Mouse (Mus musculus): ENCODE measurements around the gene Ccr1l1.
"Not testable (repeated sequence)": the region's sequence is repeated elsewhere in the genome, so short reads cannot be mapped to it uniquely, and the experiment has no call there.

The Ccr1l1 gene

DNA sequence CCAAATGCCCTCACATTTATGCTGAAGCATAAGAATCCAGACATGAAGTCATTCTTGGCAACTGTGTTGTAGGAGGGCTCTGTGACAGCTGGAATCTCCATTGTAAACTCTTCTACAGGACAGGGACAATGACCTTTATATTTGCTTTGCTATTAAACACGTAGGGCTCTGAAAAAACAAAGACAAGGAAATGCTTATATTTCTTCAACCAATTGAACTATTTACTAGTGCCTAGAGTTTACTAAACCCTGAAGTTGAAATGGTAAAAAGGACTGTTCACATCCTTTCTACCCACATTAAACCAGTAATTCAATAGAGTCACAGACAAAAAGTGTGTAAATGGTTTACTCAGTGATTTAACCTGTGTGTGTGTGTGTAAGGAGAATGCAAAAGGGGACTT is at the start of gene Ccr1l1:
Gene Ccr1l1 (minus strand): TSS at position 101 of the 400 bp plus-strand sequence.
- DNase-seq, result no peak

DNA sequence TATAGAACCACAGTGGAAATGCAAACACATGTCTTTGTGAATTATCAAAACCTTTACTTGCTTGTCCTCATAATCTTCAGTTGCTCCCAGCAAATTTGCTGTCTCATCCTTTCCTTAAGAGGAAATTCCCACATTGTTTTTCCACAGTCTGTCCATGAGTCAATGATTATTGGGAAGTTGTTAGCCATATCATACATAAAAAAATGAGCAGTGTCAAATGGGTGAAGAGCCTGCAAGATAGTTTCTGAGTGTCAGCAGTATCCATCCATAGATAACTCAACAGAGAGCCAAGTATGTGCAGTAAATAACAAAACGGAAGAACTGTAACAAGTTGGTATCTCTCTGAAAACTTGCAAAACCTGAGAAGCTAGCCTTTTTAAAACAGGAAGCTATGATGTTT is 43.5 kb upstream of the Ccr1l1 start, which contains the start of gene Ccr3:
Gene Ccr3 (plus strand): TSS at position 301 of the 400 bp plus-strand sequence.
- no peak for DNase-seq

DNA sequence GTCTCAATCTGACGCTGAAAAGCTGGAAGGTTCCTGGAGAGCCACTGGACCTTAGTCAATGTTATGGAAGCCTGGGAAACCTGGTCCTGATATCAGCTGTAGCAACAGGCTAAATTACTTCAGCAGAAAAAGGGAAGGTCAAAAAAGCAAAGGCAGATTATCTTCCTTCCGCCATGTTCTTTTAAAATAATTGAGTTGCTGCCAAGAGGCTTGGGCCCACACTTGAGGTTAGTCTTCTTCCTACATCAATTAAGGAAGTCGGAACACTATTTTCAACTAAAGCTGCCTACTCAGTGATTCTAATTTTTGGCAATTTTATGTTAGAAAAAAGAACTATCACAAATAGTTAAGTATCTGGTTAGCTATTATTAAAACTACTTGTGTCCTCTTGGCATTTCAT is 41.7 kb upstream of the Ccr1l1 start:
- DNase-seq, result no peak

DNA sequence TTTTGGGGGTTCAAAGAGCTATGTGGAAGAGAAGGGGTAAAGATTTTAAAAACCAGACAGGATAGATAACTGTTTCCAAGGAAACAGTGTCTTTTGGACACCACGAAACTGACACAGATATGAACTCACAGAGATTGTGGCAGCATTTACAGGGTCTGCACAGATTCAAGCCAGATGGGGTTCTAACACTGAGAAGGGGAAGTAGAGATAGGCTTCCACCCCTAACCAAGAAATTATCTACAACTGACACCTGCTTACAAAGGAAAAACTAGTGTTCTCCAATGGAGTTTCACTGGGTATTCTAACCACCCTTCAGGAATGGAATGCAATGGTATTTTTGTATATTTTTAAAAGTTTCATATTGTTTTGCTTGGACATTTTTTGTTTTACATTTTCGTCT is 37.8 kb upstream of the Ccr1l1 start:
- no peak for DNase-seq

DNA sequence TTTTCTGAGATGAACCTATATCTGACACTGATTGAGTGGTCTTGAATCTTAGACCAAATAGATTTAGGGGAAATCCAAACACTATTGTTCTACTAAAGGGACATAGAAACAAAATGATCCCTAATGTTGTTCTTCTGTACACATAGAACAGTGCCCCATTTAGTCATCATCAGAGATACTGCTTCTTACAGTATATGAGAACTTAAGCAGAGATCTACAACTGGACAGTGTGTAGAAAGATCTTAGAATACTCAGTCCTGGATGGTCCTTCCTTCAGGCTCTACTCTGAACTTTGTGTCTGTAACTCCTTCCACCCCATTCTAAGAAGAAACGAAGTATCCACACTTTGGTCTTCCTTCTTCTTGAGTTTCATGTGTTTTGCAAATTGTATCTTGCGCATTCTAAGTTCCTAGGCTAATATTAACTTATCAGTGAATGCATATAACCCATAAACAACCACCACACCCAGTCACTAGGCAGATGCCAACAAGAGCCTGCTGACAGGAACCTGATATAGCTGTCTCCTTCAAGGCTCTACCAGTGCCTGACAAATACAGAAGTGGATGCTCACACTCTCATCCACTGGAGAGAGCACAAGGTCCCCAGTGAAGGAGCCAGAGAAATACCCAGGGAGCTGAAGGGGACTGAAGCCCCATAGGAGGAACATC is 36.9 kb upstream of the Ccr1l1 start:
- DNase-seq, result no peak

DNA sequence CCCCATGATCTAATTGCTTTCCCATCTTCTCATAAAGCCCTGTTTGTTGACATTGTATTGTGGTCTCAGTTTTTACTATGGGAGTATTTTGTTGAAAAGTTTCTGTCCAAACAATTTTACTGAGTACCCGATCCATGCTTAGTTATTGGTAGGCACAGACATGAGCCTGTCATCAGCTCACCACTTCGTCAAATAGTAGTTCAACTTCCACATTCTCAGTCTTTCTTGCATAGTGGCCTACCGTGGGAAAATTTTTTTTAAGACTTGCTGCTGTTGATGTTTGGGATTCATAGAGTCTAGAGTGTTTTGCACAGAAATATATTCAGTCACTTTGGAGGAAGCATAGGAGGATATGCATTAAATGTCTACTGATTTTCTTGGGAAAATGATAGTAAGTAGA is 35.1 kb upstream of the Ccr1l1 start:
- DNase-seq, result no peak

DNA sequence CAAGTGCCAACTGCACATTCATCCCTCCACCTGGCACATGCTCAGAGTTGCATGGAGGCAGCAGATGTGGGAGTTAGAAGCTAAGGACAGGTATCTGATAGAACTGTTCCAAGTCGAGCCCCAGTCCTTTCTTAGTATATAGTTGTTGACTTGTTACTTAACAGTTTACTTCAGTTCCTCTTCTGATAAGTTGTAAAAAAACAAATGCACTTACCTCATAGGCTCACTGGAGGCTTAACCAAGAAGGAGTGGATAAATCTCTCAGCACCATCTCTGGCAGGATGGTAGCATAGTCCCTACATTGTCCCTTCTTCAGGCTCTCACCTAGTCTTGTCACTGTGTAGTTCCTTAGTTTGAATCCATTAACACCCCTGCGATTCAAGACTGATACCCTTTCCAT is 34.5 kb upstream of the Ccr1l1 start:
- DNase-seq, result no peak

DNA sequence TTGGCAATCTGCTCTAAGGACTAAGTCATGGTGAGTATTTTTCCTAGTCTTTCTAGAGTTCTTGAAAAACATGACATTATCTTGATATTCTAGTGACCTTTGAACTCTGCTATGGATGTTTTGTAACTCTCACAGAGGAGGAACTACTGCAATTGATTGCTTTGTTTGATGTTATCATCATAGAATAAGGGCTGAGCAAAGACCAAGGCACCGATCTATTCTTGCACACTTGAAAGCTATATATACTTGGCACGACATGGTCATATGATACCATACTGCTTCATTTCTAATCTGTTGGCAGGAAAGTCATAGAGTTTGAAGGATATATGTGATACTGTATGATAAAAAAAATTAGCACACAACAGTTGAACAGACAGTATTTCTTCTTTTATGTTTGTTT is 21.6 kb upstream of the Ccr1l1 start:
- DNase-seq, result no peak

DNA sequence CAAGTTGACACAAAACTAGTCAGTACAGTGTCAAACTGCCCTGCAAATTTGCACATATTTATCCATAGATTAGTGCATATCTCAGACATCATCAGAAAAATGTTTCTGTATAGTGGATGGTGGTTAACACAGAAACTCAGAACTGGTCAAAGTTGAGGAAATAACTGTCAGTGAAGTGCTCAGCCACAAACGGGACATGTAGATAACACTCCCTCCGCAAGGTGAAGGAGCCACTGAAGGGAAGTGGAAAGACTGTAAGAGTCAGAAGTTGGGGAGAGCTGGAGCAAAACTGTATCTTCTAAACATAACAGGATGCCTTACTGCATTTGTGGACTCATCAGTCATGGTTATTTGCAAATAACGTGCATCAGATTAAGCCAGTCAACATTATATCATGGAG is 19.5 kb upstream of the Ccr1l1 start:
- DNase-seq, result no peak

DNA sequence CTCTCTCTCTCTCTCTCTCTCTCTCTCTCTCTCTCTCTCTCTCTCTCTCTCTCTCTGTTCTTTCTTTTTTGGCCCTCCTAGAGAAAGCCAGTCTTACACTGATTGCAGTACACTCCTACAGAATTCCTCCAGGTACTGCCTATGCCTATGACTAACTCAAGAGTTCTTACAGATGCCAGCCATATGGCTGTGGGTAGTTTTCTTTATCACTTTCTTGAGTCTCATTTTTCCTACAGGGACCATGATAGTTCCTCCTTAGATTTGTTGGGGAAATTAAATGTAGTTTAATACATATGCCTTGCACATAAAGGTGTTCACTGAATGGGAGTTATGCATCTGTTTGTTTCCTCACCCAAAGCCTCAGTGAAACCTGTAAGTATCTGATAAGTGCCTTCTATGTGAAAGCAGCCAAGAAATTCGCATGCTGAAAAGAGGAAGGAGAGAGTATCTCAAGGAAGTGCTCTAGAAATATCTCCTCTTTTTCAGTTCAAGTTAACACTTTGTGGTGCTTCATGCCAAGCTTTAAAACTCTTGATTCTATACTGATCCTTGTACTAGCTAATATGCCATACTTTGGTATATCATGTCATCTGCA is 13.2 kb upstream of the Ccr1l1 start:
- DNase-seq, result no peak

DNA sequence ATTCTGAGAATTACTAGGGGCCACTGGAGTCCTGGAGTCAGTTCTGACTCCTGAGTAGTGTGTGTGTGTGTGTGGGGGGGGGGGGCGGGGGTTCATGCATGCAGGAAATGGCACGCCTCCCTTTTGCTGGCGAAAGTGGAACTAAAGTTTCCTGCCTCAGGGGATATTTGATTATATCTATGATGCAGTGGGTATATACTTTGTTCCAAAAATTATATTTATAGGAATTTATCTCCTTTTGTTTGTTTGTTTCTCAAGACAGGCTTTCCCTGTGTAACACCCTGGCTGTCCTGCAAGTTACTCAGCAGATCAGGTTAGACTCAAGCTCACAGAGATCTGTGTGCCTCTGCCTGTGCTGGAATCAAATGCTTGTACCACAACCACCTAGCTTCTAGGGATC is 11.5 kb upstream of the Ccr1l1 start:
- peak in 1 of 2 experiments; percentile 8 for DNase-seq

DNA sequence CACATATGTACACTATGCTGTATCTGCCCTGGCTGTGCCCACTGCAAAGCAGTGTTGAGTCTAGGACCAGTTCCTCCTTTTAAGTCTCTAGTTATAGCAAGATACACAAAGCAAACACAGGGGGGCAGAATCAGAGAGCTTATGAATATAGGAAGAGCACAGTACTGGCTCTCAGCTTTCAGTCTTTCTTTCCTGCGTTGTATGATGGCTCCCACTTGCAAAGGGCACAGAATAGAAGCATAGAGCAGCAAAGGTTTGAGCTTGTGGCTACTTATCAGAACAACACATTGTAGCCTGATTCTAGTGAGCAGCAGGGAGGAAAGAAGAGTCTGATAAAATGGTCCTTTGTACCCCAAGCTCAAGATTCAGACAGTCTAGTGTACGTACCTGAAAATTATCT is 8.0 kb upstream of the Ccr1l1 start:
- DNase-seq, result peak in 1 of 2 experiments; percentile 20

DNA sequence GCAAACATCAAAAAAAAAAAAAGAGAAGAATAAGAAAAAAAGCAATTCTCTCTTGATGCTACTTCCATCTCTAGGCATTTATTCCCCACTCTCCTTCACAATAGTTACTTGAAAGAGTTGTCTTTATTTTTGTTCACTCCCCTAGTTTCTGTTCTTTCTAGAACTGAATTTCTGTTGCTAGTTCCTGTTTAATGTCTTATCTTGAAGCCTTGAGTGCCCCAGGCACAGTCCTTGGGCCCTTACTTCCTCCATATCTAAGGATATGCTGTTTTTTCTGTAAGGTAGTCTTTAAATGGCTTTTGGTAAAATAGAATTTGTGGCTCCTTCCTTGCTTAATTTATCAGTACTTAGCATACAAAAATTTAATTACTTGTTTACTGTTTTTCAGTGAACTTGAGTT is 6.7 kb upstream of the Ccr1l1 start:
- no peak for DNase-seq

DNA sequence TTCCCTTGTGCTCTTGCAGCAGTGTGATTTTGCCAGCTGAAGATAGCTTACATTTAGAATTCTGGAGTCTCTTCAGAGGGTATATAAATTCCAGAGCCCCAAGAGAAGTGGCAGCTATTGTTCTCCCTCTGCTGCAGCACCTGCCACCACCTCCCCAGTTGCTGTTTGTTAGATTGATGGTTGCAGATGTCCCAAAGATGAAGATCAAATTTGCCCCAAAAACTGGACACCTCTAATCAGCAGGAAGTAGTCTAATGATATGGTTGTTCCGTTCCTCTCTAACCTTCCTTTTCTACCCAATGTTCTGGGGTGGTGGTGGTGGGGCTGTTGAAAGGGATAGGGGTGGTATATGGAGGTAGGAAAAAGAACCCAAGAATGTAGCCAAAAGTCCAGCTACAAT is 4.5 kb upstream of the Ccr1l1 start:
- DNase-seq, result no peak

DNA sequence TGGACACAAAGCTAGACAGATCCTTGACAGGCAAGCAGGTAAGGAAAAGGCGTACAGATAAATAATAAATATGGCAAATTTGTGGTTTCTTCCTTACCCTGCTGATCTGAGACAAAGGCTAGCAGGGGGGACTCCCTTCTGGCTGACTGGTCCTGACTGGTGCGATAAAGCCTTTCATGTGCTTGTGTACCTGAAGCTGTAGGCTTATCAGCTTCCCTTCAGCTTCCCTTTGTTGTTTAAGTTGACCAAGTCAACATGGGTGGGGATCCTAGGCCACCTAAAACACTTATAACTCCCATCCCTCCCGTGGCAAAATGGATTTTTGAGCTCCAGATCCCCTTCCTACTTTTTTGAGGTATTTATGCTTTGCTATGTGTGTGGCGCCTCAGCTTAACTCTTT is 3.7 kb upstream of the Ccr1l1 start:
- no peak for DNase-seq

DNA sequence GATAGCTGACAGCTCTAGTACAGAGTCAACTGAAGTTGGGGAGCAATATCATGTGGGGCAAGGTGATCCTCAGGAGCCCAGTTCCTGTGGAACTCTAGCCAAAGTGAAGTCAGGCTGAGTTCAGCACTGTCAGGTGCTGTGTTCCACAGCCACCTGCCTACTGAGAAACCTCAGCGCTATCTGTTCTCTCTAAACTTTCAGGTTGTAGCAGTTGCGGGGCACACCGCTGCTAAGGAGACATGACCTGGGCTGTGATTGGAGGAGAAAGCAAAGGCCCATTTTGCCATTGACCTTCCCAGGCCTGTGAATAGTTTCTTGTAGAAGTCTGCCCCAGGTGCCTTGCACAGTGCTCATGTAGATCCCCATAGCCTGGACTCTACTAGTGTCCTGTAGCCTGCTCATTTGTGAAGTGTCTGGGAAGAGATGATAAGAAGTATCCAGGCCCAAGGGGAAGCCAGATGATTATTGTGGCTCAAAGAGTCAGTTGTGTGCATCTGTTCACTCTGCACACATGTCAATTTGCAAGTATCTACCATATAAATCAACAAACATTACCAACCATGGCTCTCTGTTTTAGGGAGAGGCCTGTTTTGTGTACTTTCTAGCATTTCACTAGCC is 2.8 kb upstream of the Ccr1l1 start:
- not testable (repeated sequence) for DNase-seq

DNA sequence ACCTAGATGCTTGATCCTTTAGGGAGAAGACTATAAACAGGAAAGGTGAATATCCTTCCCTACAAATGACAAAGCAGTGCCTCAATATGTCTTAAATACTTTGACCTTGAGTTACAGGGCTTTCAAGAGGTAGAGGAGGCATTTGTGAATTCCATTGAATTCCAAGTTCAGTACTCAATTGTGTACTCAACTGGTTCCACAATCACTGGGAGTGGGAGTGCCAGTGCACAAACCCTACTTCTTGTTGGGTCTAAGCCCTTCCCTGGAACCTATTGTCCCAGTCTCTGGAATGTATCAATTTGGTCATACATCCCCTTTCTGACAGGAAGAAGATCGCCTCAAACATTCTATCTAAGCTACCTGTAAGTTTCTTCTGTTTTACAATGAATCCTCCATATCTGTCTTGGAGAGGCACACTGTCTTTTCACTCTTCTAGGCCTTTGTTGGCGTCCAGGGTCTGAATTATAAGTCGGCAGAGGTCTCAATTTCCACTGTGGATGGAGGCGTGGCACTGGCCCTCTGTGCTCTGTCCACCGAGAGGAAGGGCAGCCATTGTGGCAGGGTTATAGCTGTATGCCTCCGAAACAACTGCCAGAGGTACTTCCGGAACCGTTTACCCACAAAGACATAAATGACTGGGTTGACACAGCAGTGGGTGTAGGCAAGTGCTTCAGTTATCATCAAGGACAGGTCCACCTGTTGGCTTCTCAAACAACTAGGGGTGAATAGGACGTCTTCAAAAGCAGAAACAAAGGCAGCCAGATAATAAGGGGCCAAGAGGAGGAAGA is 1.1 kb downstream of the Ccr1l1 start:
- no peak for DNase-seq

DNA sequence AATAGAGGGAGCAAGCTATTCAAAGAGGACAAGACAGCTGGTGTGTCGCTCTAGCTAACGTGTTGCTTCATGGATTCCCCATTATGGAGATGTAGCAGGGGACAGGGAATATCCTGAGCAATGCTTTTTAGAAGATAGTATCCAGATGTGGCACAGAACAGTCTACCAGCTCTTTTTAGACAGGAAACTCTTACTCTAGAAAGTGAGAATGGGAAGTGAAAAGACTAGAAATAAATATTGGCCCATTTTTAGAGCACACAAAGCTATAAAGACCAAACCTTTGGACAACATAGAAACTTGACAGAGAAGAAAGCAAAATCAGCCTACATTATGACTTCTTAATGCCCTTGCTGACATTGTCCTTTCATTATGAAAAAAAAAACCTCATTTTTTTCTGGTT is 2.6 kb downstream of the Ccr1l1 start:
- DNase-seq, result no peak

DNA sequence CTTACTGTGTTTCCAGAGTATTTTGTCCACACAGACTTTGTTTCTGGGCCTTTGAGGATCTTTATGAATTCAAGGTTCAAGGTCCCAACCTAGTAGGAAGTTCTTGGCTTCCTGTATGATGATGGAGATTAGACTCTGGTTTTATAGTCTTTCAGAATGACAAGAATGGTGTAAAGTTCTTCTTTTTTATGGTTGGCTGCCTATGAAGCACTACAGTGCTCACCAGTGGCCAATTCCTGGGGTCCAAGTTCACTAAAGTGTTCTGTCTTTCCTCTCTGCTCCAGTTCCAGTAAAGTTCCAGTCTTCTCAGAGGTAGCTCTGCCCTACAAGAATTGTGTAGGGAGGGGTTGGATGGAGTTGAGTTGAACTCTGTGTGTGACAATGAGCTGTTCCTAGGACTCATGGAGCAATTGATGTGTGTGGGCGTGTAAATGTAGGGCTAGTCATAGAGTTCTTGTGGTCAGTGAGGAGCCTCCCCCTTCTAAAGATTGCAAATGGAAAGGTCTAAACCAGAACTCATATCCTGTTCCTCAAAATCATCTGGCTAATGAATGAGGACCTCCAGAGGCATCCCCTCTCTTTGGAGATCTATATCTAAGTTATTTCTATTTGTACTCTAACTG is 9.8 kb downstream of the Ccr1l1 start, which contains the start of gene Ccr1:
Gene Ccr1 (minus strand): TSS at position 403 of the 623 bp plus-strand sequence.
- DNase-seq, result peak; percentile 23 to 41

DNA sequence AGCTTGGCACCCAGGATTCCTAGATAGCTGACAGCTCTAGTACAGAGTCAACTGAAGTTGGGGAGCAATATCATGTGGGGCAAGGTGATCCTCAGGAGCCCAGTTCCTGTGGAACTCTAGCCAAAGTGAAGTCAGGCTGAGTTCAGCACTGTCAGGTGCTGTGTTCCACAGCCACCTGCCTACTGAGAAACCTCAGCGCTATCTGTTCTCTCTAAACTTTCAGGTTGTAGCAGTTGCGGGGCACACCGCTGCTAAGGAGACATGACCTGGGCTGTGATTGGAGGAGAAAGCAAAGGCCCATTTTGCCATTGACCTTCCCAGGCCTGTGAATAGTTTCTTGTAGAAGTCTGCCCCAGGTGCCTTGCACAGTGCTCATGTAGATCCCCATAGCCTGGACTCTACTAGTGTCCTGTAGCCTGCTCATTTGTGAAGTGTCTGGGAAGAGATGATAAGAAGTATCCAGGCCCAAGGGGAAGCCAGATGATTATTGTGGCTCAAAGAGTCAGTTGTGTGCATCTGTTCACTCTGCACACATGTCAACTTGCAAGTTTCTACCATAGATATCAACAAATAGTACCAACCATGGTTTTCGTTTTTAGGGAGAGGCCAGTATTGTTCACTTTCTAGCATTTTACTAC is 11.2 kb downstream of the Ccr1l1 start:
- DNase-seq, result not testable (repeated sequence)

DNA sequence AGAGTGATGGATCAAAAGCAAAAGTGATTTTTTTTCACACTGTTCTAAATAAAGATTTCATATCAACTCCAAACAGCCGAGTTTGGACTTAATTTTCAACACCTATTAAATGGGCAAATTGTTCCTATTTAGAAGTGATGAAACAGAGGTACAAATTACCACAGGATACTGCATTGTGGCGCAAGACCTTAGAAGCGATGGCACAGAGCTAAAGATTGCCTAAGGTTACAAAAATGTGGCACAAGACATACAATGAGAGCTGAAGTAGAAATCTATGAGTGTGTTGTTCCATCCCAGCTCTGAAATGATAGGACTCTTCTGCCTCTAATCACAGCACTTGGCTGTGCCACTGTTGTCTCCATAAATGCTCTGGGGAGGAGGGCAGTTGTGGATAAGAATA is 13.4 kb downstream of the Ccr1l1 start:
- peak in 1 of 2 experiments; percentile 12 for DNase-seq

DNA sequence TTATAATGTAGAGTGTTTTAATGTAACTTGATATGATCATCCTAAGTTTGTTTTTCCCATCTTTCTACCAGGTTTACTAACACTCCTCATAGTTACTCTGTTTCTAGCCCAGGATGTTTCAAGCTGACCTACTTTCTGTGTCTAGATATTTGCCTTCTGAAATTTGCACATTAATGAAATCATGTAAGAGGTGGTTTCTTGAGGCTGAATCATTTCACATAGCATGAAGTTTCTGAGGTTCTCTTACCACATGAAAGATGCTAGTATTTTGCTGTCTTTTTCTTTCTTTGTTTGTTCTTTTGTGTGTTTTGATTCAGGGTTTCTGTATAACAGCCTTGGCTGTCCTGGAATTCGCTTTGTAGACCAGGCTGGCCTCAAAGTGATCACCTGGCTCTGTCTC is 18.0 kb downstream of the Ccr1l1 start:
- DNase-seq, result no peak

Measured in lung, adult 18-20 months (tissue).